Mouse (Mus musculus) bone marrow, adult 2 months (tissue): ENCODE measurements at regions not wholly inside any gene's neighbourhood (a gene's known extent, or its start where the extent isn't known, plus 50 kb on each side); places are given as distances from the start of the nearest gene placed in this dataset.

Source experiments
- CTCF ChIP-seq: fragments of 200-500 bp; IDR thresholded peaks from 2 replicates; pipeline ENCODE4 v1.5.1; 2011; ENCODE audit warnings: low read length, control low read depth; ENCODE audit not compliant: control insufficient read depth, insufficient read depth
- POLR2A ChIP-seq: fragments of 200-500 bp; IDR thresholded peaks from 2 replicates; pipeline ENCODE4 v1.6.1; 2011; ENCODE audit warnings: low read depth, mild to moderate bottlenecking, control low read depth, low read length, borderline replicate concordance; ENCODE audit not compliant: control insufficient read depth

DNA sequence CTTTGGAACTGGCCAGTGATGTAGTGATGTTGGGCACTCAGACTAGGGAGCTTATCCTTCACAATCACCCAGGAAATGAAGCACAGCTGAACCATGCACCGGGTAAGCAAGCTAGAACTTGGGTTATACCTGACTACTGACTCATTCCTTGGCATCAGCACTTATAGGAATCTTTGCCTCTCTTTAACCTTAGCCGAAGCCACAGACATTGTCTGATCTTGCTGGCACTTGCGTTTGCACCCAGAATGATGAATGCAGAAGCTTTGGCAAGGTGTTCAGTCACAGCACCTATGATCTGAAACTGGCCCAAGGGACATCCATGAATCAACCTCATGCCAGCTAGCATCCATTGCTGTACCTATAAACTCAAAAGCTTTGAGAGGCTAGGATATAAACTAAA is 529.0 kb upstream of the Sox9 start:
- TF ChIP-seq CTCF (no peak), POLR2A (no peak)
